Mouse (Mus musculus): ENCODE results near the gene Ccdc22. TPM values are rescaled to one million over a fixed set of nuclear protein-coding genes. Genes with fewer than 3 reads are reported as not detected.

Gene Ccdc22
- 10 to 100 TPM; 16.9 to 23.8 TPM for total RNA-seq (2021)
- long read RNA-seq, experiment 1, transcript Ccdc22-201 (17 exons, 2,353 nt) = major isoform, 32 of 34 reads
- long read RNA-seq, experiment 1, partial matches to known transcripts = 0 of 34 reads
- long read RNA-seq, experiment 1, other reads (novel, unspliced or antisense) = 2 of 34 reads
- long read RNA-seq, experiment 2, transcript Ccdc22-201 (17 exons, 2,353 nt) = major isoform, 120 of 137 reads
- long read RNA-seq, experiment 2, partial matches to known transcripts = 6 of 137 reads
- long read RNA-seq, experiment 2, other reads (novel, unspliced or antisense) = 11 of 137 reads

- peak; percentile 64 to 66 for DNase-seq (ENCODE audit: low spot score in 2 of 2)
Measured at GRCm38 (mm10) chrX:7604879-7605574, at the start of gene Ccdc22. Gene Ccdc22, minus strand, starts transcription at chrX:7605517.

- DNase-seq (ENCODE audit: low spot score in 2 of 2) = peak; percentile 61 to 70
Measured at GRCm38 (mm10) chrX:7648671-7649304, 43.5 kb upstream of the Ccdc22 start.

GRCm38 (mm10) chrX:7645349-7645748 lies 40.0 kb upstream of the Ccdc22 start:
- peak; percentile 73 to 75 for DNase-seq (ENCODE audit: low spot score in 2 of 2)

- no peak for DNase-seq (ENCODE audit: low spot score in 2 of 2)
Measured at GRCm38 (mm10) chrX:7640785-7641184, 35.5 kb upstream of the Ccdc22 start.

GRCm38 (mm10) chrX:7639536-7640325 lies 34.4 kb upstream of the Ccdc22 start:
- no peak for DNase-seq (ENCODE audit: low spot score in 2 of 2)

- peak; percentile 72 to 73 for DNase-seq (ENCODE audit: low spot score in 2 of 2)
Measured at GRCm38 (mm10) chrX:7638401-7639091, 33.2 kb upstream of the Ccdc22 start, which contains the start of gene Syp. Gene Syp, plus strand, starts transcription at chrX:7638471.

GRCm38 (mm10) chrX:7635101-7635500 lies 29.8 kb upstream of the Ccdc22 start:
- no peak for DNase-seq (ENCODE audit: low spot score in 2 of 2)

GRCm38 (mm10) chrX:7632560-7632959 lies 27.2 kb upstream of the Ccdc22 start:
- DNase-seq (ENCODE audit: low spot score in 2 of 2) = no peak

GRCm38 (mm10) chrX:7617889-7618551 lies 12.7 kb upstream of the Ccdc22 start:
- no peak for DNase-seq (ENCODE audit: low spot score in 2 of 2)

- no peak for DNase-seq (ENCODE audit: low spot score in 2 of 2)
Measured at GRCm38 (mm10) chrX:7610536-7611258, 5.4 kb upstream of the Ccdc22 start.

GRCm38 (mm10) chrX:7610035-7610434 lies 4.7 kb upstream of the Ccdc22 start:
- DNase-seq (ENCODE audit: low spot score in 2 of 2) = no peak

GRCm38 (mm10) chrX:7606783-7607182 lies 1.5 kb upstream of the Ccdc22 start, which contains the start of gene Cacna1f:
Gene Cacna1f, plus strand, starts transcription at chrX:7607083.
- DNase-seq (ENCODE audit: low spot score in 2 of 2) = no peak

GRCm38 (mm10) chrX:7605575-7605941 lies 241 bp upstream of the Ccdc22 start:
- no peak for DNase-seq (ENCODE audit: low spot score in 2 of 2)

GRCm38 (mm10) chrX:7604004-7604403 lies 1.3 kb downstream of the Ccdc22 start:
- no peak for DNase-seq (ENCODE audit: low spot score in 2 of 2)

- DNase-seq (ENCODE audit: low spot score in 2 of 2) = no peak
Measured at GRCm38 (mm10) chrX:7595371-7595770, 9.9 kb downstream of the Ccdc22 start.

- no peak for DNase-seq (ENCODE audit: low spot score in 2 of 2)
Measured at GRCm38 (mm10) chrX:7586356-7586755, 19.0 kb downstream of the Ccdc22 start.

- DNase-seq (ENCODE audit: low spot score in 2 of 2) = no peak
Measured at GRCm38 (mm10) chrX:7583881-7584280, 21.4 kb downstream of the Ccdc22 start.

GRCm38 (mm10) chrX:7581151-7581550 lies 24.2 kb downstream of the Ccdc22 start:
- DNase-seq (ENCODE audit: low spot score in 2 of 2) = no peak

- DNase-seq (ENCODE audit: low spot score in 2 of 2) = no peak
Measured at GRCm38 (mm10) chrX:7574885-7575231, 30.5 kb downstream of the Ccdc22 start.
